Mouse (Mus musculus) heart, adult 2 months (tissue): ENCODE measurements at regions not wholly inside any gene's neighbourhood (a gene's known extent, or its start where the extent isn't known, plus 50 kb on each side); places are given as distances from the start of the nearest gene placed in this dataset.
A peak's percentile ranks its signal among the peaks of the same experiment; 100 is the strongest.

Source experiments
- DNase-seq, 2 experiments: peaks; one replicate each; pipeline ENCODE4 v3.0.0; 2021
- H3K27ac ChIP-seq: fragments of 200-600 bp; 2 replicates; pipeline ENCODE4 v1.8.1; 2022
- H3K27me3 ChIP-seq: fragments of 200-500 bp; 2 replicates; pipeline ENCODE4 v1.6.1; 2012; ENCODE audit warnings: mild to moderate bottlenecking, low read length, inconsistent platforms, mixed read lengths; ENCODE audit not compliant: control insufficient read depth, insufficient read depth
- H3K36me3 ChIP-seq: fragments of 200-500 bp; 2 replicates; pipeline ENCODE4 v1.6.1; 2012; ENCODE audit warnings: low read length, inconsistent platforms; ENCODE audit not compliant: control insufficient read depth, insufficient read depth
- H3K4me1 ChIP-seq: fragments of 200-500 bp; 2 replicates; pipeline ENCODE4 v1.6.1; 2011; ENCODE audit warnings: low read length; ENCODE audit not compliant: control insufficient read depth, insufficient read depth
- H3K4me3 ChIP-seq: fragments of 200-600 bp; 2 replicates; pipeline ENCODE4 v1.8.1; 2022
- H3K79me2 ChIP-seq: fragments of 200-500 bp; replicated peaks from 2 replicates; pipeline ENCODE4 v1.6.1; 2012; ENCODE audit warnings: mild to moderate bottlenecking, inconsistent platforms, low read length, moderate library complexity, mixed read lengths; ENCODE audit not compliant: control insufficient read depth, insufficient read depth
- H3K9ac ChIP-seq: fragments of 200-500 bp; 2 replicates; pipeline ENCODE4 v1.6.1; 2012; ENCODE audit warnings: low read depth, mild to moderate bottlenecking, control low read depth, inconsistent platforms, low read length, mixed read lengths
- CTCF ChIP-seq: fragments of 200-600 bp; IDR thresholded peaks from 2 replicates; pipeline ENCODE4 v1.8.1; 2022; ENCODE audit warnings: antibody characterized with exemption, mild to moderate bottlenecking, moderate library complexity
- EP300 ChIP-seq: fragments of 200-500 bp; IDR thresholded peaks from 2 replicates; pipeline ENCODE4 v1.6.1; 2011; ENCODE audit warnings: low read depth, low read length, control low read depth; ENCODE audit not compliant: insufficient read depth
- POLR2A ChIP-seq: fragments of 200-500 bp; IDR thresholded peaks from 2 replicates; pipeline ENCODE4 v1.6.1; 2011; ENCODE audit warnings: mild to moderate bottlenecking, low read depth, low read length, control low read depth; ENCODE audit not compliant: insufficient read depth
- WGBS: fragments of 180-500 bp; shearing (Covaris S2); methylation state at CpG from one replicate; pipeline ENCODE4 v1.1.7; 2018; 5-methylcytosine and 5-hydroxymethylcytosine counted together
- intact Hi-C: fragments of 180-260 bp; cut with DNase I; formaldehyde crosslinking; loops from one replicate; pipeline ENCODE4 v1.15.1; 2025

- no peak for DNase-seq
- H3K79me2 ChIP-seq = no peaks in the 10 kb centered on the region
- no peaks in the 10 kb centered on the region for H3K27me3 ChIP-seq
- H3K4me3 ChIP-seq = no peak overlapping the region
- intact Hi-C loops = no loop called here
- H3K9ac ChIP-seq = no peak overlapping the region
- no peaks in the 10 kb centered on the region for H3K4me1 ChIP-seq
- 86% methylated on average over 4 of the region's 4 CpGs for WGBS
- TF ChIP-seq CTCF = no peak
- TF ChIP-seq EP300 = no peak
- TF ChIP-seq POLR2A = no peak
- H3K36me3 ChIP-seq = no peaks in the 10 kb centered on the region
- no peak overlapping the region for H3K27ac ChIP-seq
These were observed 156.6 kb downstream of the Zfp326 start for GRCm38 (mm10) chr5:106032956-106033355.

- intact Hi-C loops = no loop called here
- WGBS = 62% methylated on average over 2 of the region's 2 CpGs
- no peak overlapping the region for H3K27ac ChIP-seq
These were observed 150.5 kb downstream of the Zfp326 start for GRCm38 (mm10) chr5:106026861-106027260.

GRCm38 (mm10) chr5:106004292-106004917, 128.0 kb downstream of the Zfp326 start:
- no peak overlapping the region for H3K27ac ChIP-seq
- no peak for TF ChIP-seq POLR2A
- no peak for TF ChIP-seq CTCF
- TF ChIP-seq EP300 = no peak
- 64% methylated on average over 16 of the region's 16 CpGs for WGBS
- no peaks in the 10 kb centered on the region for H3K4me1 ChIP-seq
- intact Hi-C loops = no loop called here
- H3K9ac ChIP-seq = no peak overlapping the region
- H3K79me2 ChIP-seq = no peaks in the 10 kb centered on the region
- no peaks in the 10 kb centered on the region for H3K27me3 ChIP-seq
- H3K36me3 ChIP-seq = no peaks in the 10 kb centered on the region
- no peak overlapping the region for H3K4me3 ChIP-seq
- DNase-seq = no peak

More at GRCm38 (mm10) chr5:106026861-106027260, 150.5 kb downstream of the Zfp326 start:
- H3K79me2 ChIP-seq = no peaks in the 10 kb centered on the region
- no peaks in the 10 kb centered on the region for H3K36me3 ChIP-seq
- TF ChIP-seq CTCF = no peak
- no peak for TF ChIP-seq POLR2A
- TF ChIP-seq EP300 = no peak
- no peak overlapping the region for H3K9ac ChIP-seq
- DNase-seq = no peak
- no peaks in the 10 kb centered on the region for H3K27me3 ChIP-seq
- H3K4me3 ChIP-seq = no peak overlapping the region
- no peaks in the 10 kb centered on the region for H3K4me1 ChIP-seq

- no peak for DNase-seq
- no peak overlapping the region for H3K9ac ChIP-seq
- H3K27me3 ChIP-seq = no peaks in the 10 kb centered on the region; the same call in 1 of the 2 replicates
- 56% methylated on average over 28 of the region's 28 CpGs for WGBS
- no peaks in the 10 kb centered on the region for H3K36me3 ChIP-seq
- H3K4me1 ChIP-seq = no peaks in the 10 kb centered on the region
- no peak overlapping the region for H3K27ac ChIP-seq
- intact Hi-C loops = no loop called here
- H3K4me3 ChIP-seq = no peak overlapping the region
- no peaks in the 10 kb centered on the region for H3K79me2 ChIP-seq
- TF ChIP-seq EP300 (no peak), POLR2A (no peak), CTCF (no peak)
These were observed 127.2 kb downstream of the Zfp326 start for GRCm38 (mm10) chr5:106003321-106004291.

- DNase-seq = no peak
- 17% methylated on average over 7 of the region's 7 CpGs for whole genome bisulfite sequencing
- H3K27me3 ChIP-seq = no peaks in the 10 kb centered on the region; the same call in 1 of the 2 replicates
- H3K27ac ChIP-seq = no peak overlapping the region
- no peak overlapping the region for H3K9ac ChIP-seq
- intact Hi-C loops = no loop called here
- TF ChIP-seq CTCF (peak; percentile 58), POLR2A (no peak)
- no peaks in the 10 kb centered on the region for H3K36me3 ChIP-seq
- no peaks in the 10 kb centered on the region for H3K4me1 ChIP-seq
- H3K4me3 ChIP-seq = no peak overlapping the region
- H3K79me2 ChIP-seq = no peaks in the 10 kb centered on the region
These were observed 126.0 kb downstream of the Zfp326 start for GRCm38 (mm10) chr5:106002330-106002729.

GRCm38 (mm10) chr5:105994218-105994617, 117.9 kb downstream of the Zfp326 start:
- H3K27me3 ChIP-seq = no peaks in the 10 kb centered on the region; the same call in 1 of the 2 replicates
- H3K4me1 ChIP-seq = no peaks in the 10 kb centered on the region
- H3K4me3 ChIP-seq = no peak overlapping the region
- no peaks in the 10 kb centered on the region for H3K36me3 ChIP-seq
- TF ChIP-seq POLR2A (no peak), EP300 (no peak), CTCF (no peak)
- H3K79me2 ChIP-seq = no peaks in the 10 kb centered on the region
- no peak overlapping the region for H3K9ac ChIP-seq
- intact Hi-C loops = no loop called here
- H3K27ac ChIP-seq = no peak overlapping the region
- DNase-seq = no peak
- WGBS = 98% methylated on average over 1 of the region's 1 CpGs
